Mouse (Mus musculus) hematopoietic multipotent progenitor cell, adult 10-12 weeks (in vitro differentiated cells): ENCODE measurements around the gene Esyt2. TPM values are rescaled to one million over a fixed set of nuclear protein-coding genes. Genes with fewer than 3 reads are reported as not detected.

Source experiments
- polyA plus RNA-seq: library from polyadenylated mRNA; stranded (reverse); fragments of >175 nt; gene quantifications from 2 replicates; pipeline ENCODE4 v1.2.3, GENCODE M21; 2012; ENCODE audit warnings: low replicate concordance

Esyt2 gene
- polyA plus RNA-seq = 25.7 and 35.0 TPM in 2 replicates

GRCm38 (mm10) chr12:116280653-116281364 lies at the start of gene Esyt2:
Gene Esyt2 (plus strand): TSS chr12:116281196.

GRCm38 (mm10) chr12:116262555-116263341 lies 18.2 kb upstream of the Esyt2 start, which contains the start of gene Wdr60:
Gene Wdr60 (minus strand): TSS chr12:116263022.

GRCm38 (mm10) chr12:116275086-116275485 lies 5.9 kb upstream of the Esyt2 start, which contains the start of gene Gm11027:
Gene Gm11027 (plus strand): TSS chr12:116275386.

GRCm38 (mm10) chr12:116405045-116405835 lies 124.2 kb downstream of the Esyt2 start, which contains the start of gene Ncapg2:
Gene Ncapg2 (plus strand): TSS chr12:116405402.

Other genes with a start within 250 kb of the Esyt2 start
- gene Zfp386, start 233.5 kb upstream of the Esyt2 start, polyA plus RNA-seq = 0.54 and 2.3 TPM in 2 replicates
- 0.09 and 0.76 TPM in 2 replicates for gene Vipr2, start 203.5 kb upstream of the Esyt2 start, polyA plus RNA-seq
- gene Wdr60, start 18.2 kb upstream of the Esyt2 start, polyA plus RNA-seq = 0.90 and 3.1 TPM in 2 replicates
- not detected in 2 replicates for gene Gm11027, start 5.8 kb upstream of the Esyt2 start, polyA plus RNA-seq
- gene Ncapg2, start 124.2 kb downstream of the Esyt2 start, polyA plus RNA-seq = 4.8 and 7.3 TPM in 2 replicates
- 0.04 TPM in 1 of 2 replicates, not detected in the other for gene Ptprn2, start 204.5 kb downstream of the Esyt2 start, polyA plus RNA-seq